In the genomic region with DNA sequence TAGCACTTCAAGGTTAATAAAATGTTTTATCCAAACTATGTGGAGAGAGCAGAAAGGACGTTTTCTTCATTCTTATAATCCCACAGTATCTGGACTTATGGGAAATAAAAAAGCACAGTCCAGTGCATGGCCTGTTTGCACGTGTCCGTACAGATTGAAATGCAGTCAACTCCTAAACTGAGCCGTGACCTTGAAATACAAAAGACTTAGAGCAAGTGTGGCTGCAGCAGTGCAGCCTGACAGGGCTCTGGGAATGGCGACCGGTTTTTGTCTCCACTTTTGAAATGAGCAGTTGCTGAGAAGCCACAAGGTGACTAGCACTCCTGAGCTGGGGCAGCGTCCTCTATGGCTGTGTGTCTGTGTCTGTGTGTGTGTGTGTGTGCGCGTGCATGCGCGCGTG, we compare ENCODE assay signal across 22 mouse cellular contexts.
DNase-seq lines count a peak whose midpoint lies in the region; ATAC-seq lines count a peak whose summit lies in the region.
"Had no signal": no experiment of that assay in that cellular context is flagged by ENCODE, and none has a peak within 500 bp of the region (broad histone marks: within the 10 kb centered on the region; RNA-seq: fewer than 3 reads in every experiment).

No protein-coding gene starts in this region.

- no peaks in the 10 kb centered on the region for H3K9me3 ChIP-seq in heart, embryonic 10.5 days
- no peaks in the 10 kb centered on the region for H3K9me3 ChIP-seq in heart, embryonic 14.5 days (ENCODE audit: control insufficient read depth, low read length)
- H3K9me3 ChIP-seq in liver, embryonic 13.5 days (replicated peaks), result no peaks in the 10 kb centered on the region
- H3K9me3 ChIP-seq: embryonic facial prominence, embryonic 12.5 days; forebrain, embryonic 12.5 days; hindbrain, embryonic 13.5 days had no signal

- H3K27me3 ChIP-seq in heart, embryonic 10.5 days (ENCODE audit: insufficient read depth, poor library complexity, severe bottlenecking), result no peaks in the 10 kb centered on the region
- H3K27me3 ChIP-seq in heart, embryonic 14.5 days (ENCODE audit: control insufficient read depth, insufficient read depth, low read length), result no peaks in the 10 kb centered on the region
- H3K27me3 ChIP-seq in liver, embryonic 13.5 days, result no peaks in the 10 kb centered on the region
- H3K27me3 ChIP-seq: embryonic facial prominence, embryonic 12.5 days; forebrain, embryonic 12.5 days; hindbrain, embryonic 13.5 days; Patski had no signal

- no peak overlapping the region for H3K4me3 ChIP-seq in heart, embryonic 10.5 days
- H3K4me3 ChIP-seq in heart, embryonic 14.5 days (ENCODE audit: control insufficient read depth in 1 of 2, insufficient read depth in 1 of 2, low read depth in 1 of 2, low read length in 2 of 2), result no peak overlapping the region
- H3K4me3 ChIP-seq in liver, embryonic 13.5 days (replicated peaks), result no peak overlapping the region
- H3K4me3 ChIP-seq: embryonic facial prominence, embryonic 12.5 days; forebrain, embryonic 12.5 days; hindbrain, embryonic 13.5 days had no signal

- DNase-seq in heart, embryonic 10.5 days (ENCODE audit: low spot score), result no peak
- DNase-seq in heart, adult 18-20 months, result no peak
- DNase-seq in heart, adult 11 months, result no peak
- DNase-seq in liver, embryonic 13.5 days, result no peak
- DNase-seq in liver, result no peak
- no peak for DNase-seq in lung, postnatal 14 days
- DNase-seq in thymus, postnatal 0 days (ENCODE audit: low spot score), result no peak
- DNase-seq: adrenal gland, adult 8-10 months; cerebellum, adult 11 months; cerebellum, adult 8-10 months; cerebellum, postnatal 14 days; embryo, embryonic 11 days; gastrocnemius, postnatal 14 days; kidney, adult 11 months; kidney, adult 9 months had no signal

- H3K27ac ChIP-seq in heart, embryonic 10.5 days, result peak overlapping the region; percentile 67; the same call in 1 of the 2 replicates
- H3K27ac ChIP-seq in heart, embryonic 14.5 days (replicated peaks in 1 of 2; ENCODE audit: control insufficient read depth in 1 of 2, insufficient read depth in 1 of 2, low read depth in 2 of 2, low read length in 2 of 2), result peak overlapping the region; percentile 33 to 60
- 0 out of 2 replicates have a peak overlapping the region, but pooled peaks have one; percentile 4 for H3K27ac ChIP-seq in liver, embryonic 13.5 days
- H3K27ac ChIP-seq: embryonic facial prominence, embryonic 12.5 days; forebrain, embryonic 12.5 days; hindbrain, embryonic 13.5 days; hindbrain, postnatal 0 days had no signal

- H3K4me1 ChIP-seq in heart, embryonic 10.5 days, result peaks cover 25% of the 10 kb centered on the region
- peaks cover 6 to 7% of the 10 kb centered on the region in 2 experiments; a peak in 2 of 4 replicates for H3K4me1 ChIP-seq in heart, embryonic 14.5 days (ENCODE audit: control insufficient read depth in 2 of 2, insufficient read depth in 2 of 2, low read length in 2 of 2)
- H3K4me1 ChIP-seq in liver, embryonic 13.5 days (replicated peaks), result peaks cover 15% of the 10 kb centered on the region; the same call in 1 of the 2 replicates
- H3K4me1 ChIP-seq: embryonic facial prominence, embryonic 12.5 days; forebrain, embryonic 12.5 days had no signal

- H3K9ac ChIP-seq in heart, embryonic 14.5 days (ENCODE audit: low read length), result 0 out of 2 replicates have a peak overlapping the region, but pooled peaks have one; percentile 22
- no peak overlapping the region for H3K9ac ChIP-seq in liver, embryonic 13.5 days
- H3K9ac ChIP-seq: embryonic facial prominence, embryonic 12.5 days; forebrain, embryonic 12.5 days; hindbrain, embryonic 13.5 days had no signal

- H3K4me2 ChIP-seq in heart, embryonic 14.5 days (ENCODE audit: low read length), result no peak overlapping the region
- H3K4me2 ChIP-seq in liver, embryonic 13.5 days, result no peak overlapping the region
- H3K4me2 ChIP-seq: embryonic facial prominence, embryonic 12.5 days; forebrain, embryonic 12.5 days; hindbrain, embryonic 13.5 days had no signal

- ATAC-seq in heart, embryonic 14.5 days (ENCODE audit: insufficient number of reproducible peaks, insufficient read depth, low FRiP score, low read depth), result no peak
- ATAC-seq in liver, embryonic 13.5 days (ENCODE audit: low read depth), result no peak
- ATAC-seq: forebrain, embryonic 16.5 days; hindbrain, postnatal 0 days; Patski had no signal

- H3K36me3 ChIP-seq in heart, embryonic 10.5 days, result peaks cover 88% of the 10 kb centered on the region
- H3K36me3 ChIP-seq in heart, embryonic 14.5 days (ENCODE audit: control insufficient read depth, insufficient read depth, low read length), result peaks cover 88% of the 10 kb centered on the region
- peaks cover 97% of the 10 kb centered on the region for H3K36me3 ChIP-seq in liver, embryonic 13.5 days

- 85% methylated on average over 12 of the region's 12 CpGs for WGBS in heart, embryonic 10.5 days
- WGBS in heart, embryonic 14.5 days, result 66% methylated on average over 12 of the region's 12 CpGs
- 89% methylated on average over 12 of the region's 12 CpGs for WGBS in liver, embryonic 13.5 days (ENCODE audit: insufficient replicate concordance)

Comparison
In these comparisons a context has a peak if more than half of its experiments do, and no peak if none do; other contexts are left out.
1. H3K27ac ChIP-seq: peak in every context shown above with its lines; median percentile 67 in heart, embryonic 10.5 days; 46 in heart, embryonic 14.5 days; 4 in liver, embryonic 13.5 days.